Mouse (Mus musculus) ES-E14 (cell line): ENCODE measurements around the gene Lhfpl2. TPM values are rescaled to one million over a fixed set of nuclear protein-coding genes. Genes with fewer than 3 reads are reported as not detected.
A peak's percentile ranks its signal among the peaks of the same experiment; 100 is the strongest.

Experiments used
- DNase-seq: peaks from one replicate; pipeline ENCODE4 v3.0.0-alpha.2; 2013; ENCODE audit warnings: low read depth, low spot score
- H3K27ac ChIP-seq: 2 replicates; pipeline ENCODE4 v1.5.1; 2012; ENCODE audit warnings: low read depth, mild to moderate bottlenecking, low read length, moderate library complexity, mixed read lengths; ENCODE audit not compliant: poor library complexity, insufficient read depth, severe bottlenecking
- H3K36me3 ChIP-seq: 2 replicates; pipeline ENCODE4 v1.6.1; 2012; ENCODE audit warnings: mild to moderate bottlenecking, low read length, moderate library complexity, mixed read lengths; ENCODE audit not compliant: control insufficient read depth, poor library complexity, insufficient read depth, severe bottlenecking
- H3K4me1 ChIP-seq, 2 experiments: fragments of 150-350 bp in 1 of 2; sonication (generic) in 1 of 2; 2 replicates each; pipeline ENCODE4 v1.6.1; 2012; ENCODE audit warnings: low read length in 2 of 2, mild to moderate bottlenecking in 1 of 2, mixed read lengths in 1 of 2; ENCODE audit not compliant: control insufficient read depth in 2 of 2, insufficient read depth in 2 of 2, poor library complexity in 1 of 2
- H3K4me3 ChIP-seq, 2 experiments: fragments of 150-350 bp in 1 of 2; sonication (generic) in 1 of 2; 2 replicates each; pipeline ENCODE4 v1.5.1; 2012; ENCODE audit warnings: low read length in 2 of 2, low read depth in 1 of 2, mild to moderate bottlenecking in 1 of 2, mixed read lengths in 1 of 2; ENCODE audit not compliant: insufficient read depth in 1 of 2, poor library complexity in 1 of 2, severe bottlenecking in 1 of 2
- H3K9ac ChIP-seq: 2 replicates; pipeline ENCODE4 v1.6.1; 2012; ENCODE audit warnings: low read depth, mild to moderate bottlenecking, low read length, mixed read lengths; ENCODE audit not compliant: poor library complexity, insufficient read depth, severe bottlenecking
- H3K9me3 ChIP-seq: fragments of 150-350 bp; sonication (generic); 2 replicates; pipeline ENCODE4 v1.6.1; 2012; ENCODE audit warnings: low read depth, mild to moderate bottlenecking, low read length; ENCODE audit not compliant: control insufficient read depth, insufficient read depth
- CHD2 ChIP-seq: IDR thresholded peaks from 2 replicates; pipeline ENCODE4 v1.6.1; 2014; ENCODE audit warnings: mild to moderate bottlenecking, low read depth, low read length, inconsistent platforms
- HCFC1 ChIP-seq: IDR thresholded peaks from 2 replicates; pipeline ENCODE4 v1.6.1; 2012; ENCODE audit warnings: low read length, inconsistent platforms, borderline replicate concordance; ENCODE audit not compliant: insufficient read depth
- MAFK ChIP-seq: IDR thresholded peaks from 2 replicates; pipeline ENCODE4 v1.6.1; 2014; ENCODE audit warnings: mild to moderate bottlenecking, low read depth, low read length, inconsistent platforms; ENCODE audit not compliant: insufficient read depth
- ZC3H11A ChIP-seq: IDR thresholded peaks from 2 replicates; pipeline ENCODE4 v1.6.1; 2012; ENCODE audit warnings: low read depth, mild to moderate bottlenecking, inconsistent platforms, low read length, borderline replicate concordance
- ZNF384 ChIP-seq: IDR thresholded peaks from 2 replicates; pipeline ENCODE4 v1.6.1; 2012; ENCODE audit warnings: low read depth, low read length, inconsistent platforms
- in situ Hi-C, 2 experiments: fragments of 600-800 bp; cut with MboI; formaldehyde crosslinking; loops; one replicate each; pipeline ENCODE4 v1.15.1; 2025; ENCODE audit warnings: low sequenced_read_pairs in 2 of 2, inconsistent platforms in 1 of 2; ENCODE audit not compliant: unreplicated experiment in 2 of 2
- total RNA-seq: library from RNA; depleted of rRNA; stranded (reverse); fragments of 300-350 nt; gene quantifications from 2 replicates; pipeline ENCODE4 v1.2.3, GENCODE M21; 2012

Lhfpl2 gene
- total RNA-seq, 1 experiment, result 8.8 TPM

GRCm38 (mm10) chr13:94060461-94060860, 2.9 kb downstream of the Lhfpl2 start:
- Histone ChIP-seq H3K36me3 (no peaks in the 10 kb centered on the region), H3K4me3 (no peak overlapping the region), H3K4me1 (peaks cover 0 to 12% of the 10 kb centered on the region in 2 experiments; a peak in 2 of 4 replicates), H3K27ac (no peak overlapping the region), H3K9ac (no peak overlapping the region), H3K9me3 (no peaks in the 10 kb centered on the region)
- TF ChIP-seq ZNF384 (no peak), MAFK (no peak), CHD2 (no peak), ZC3H11A (no peak), HCFC1 (no peak)
- in situ Hi-C loops, result no loop called here
- DNase-seq, result no peak

- Histone ChIP-seq H3K9ac (no peak overlapping the region), H3K27ac (no peak overlapping the region), H3K4me1 (peaks cover 0 to 16% of the 10 kb centered on the region in 2 experiments; a peak in 2 of 4 replicates), H3K36me3 (no peaks in the 10 kb centered on the region), H3K4me3 (no peak overlapping the region), H3K9me3 (no peaks in the 10 kb centered on the region)
- no peak for TF ChIP-seq CHD2
- no peak for TF ChIP-seq HCFC1
- no peak for TF ChIP-seq ZNF384
- TF ChIP-seq ZC3H11A, result no peak
- no peak for TF ChIP-seq MAFK
- in situ Hi-C loops, result no loop called here
- no peak for DNase-seq
Observed at GRCm38 (mm10) chr13:94061256-94061877, 3.8 kb downstream of the Lhfpl2 start.

- no peak overlapping the region for H3K9ac ChIP-seq
- no peaks in the 10 kb centered on the region for H3K36me3 ChIP-seq
- H3K4me1 ChIP-seq, result peaks cover 0 to 17% of the 10 kb centered on the region in 2 experiments; a peak in 2 of 4 replicates
- peak overlapping the region; percentile 33 to 35 for H3K4me3 ChIP-seq
- peak; percentile 48 for DNase-seq
- H3K9me3 ChIP-seq, result no peaks in the 10 kb centered on the region
- in situ Hi-C loops, result no loop called here
- TF ChIP-seq ZC3H11A (no peak), ZNF384 (no peak), MAFK (no peak), CHD2 (no peak), HCFC1 (no peak)
- no peak overlapping the region for H3K27ac ChIP-seq
Observed at GRCm38 (mm10) chr13:94062349-94063111, 4.9 kb downstream of the Lhfpl2 start.

GRCm38 (mm10) chr13:94063156-94063555, 5.6 kb downstream of the Lhfpl2 start:
- Histone ChIP-seq H3K9me3 (no peaks in the 10 kb centered on the region), H3K36me3 (no peaks in the 10 kb centered on the region), H3K9ac (no peak overlapping the region), H3K4me1 (peaks cover 0 to 17% of the 10 kb centered on the region in 2 experiments; a peak in 2 of 4 replicates), H3K27ac (no peak overlapping the region), H3K4me3 (no peak overlapping the region)
- TF ChIP-seq CHD2 (no peak), HCFC1 (no peak), MAFK (no peak), ZC3H11A (no peak), ZNF384 (no peak)
- DNase-seq, result no peak
- in situ Hi-C loops, result no loop called here
